Mouse (Mus musculus): ENCODE results near the gene Ypel2. TPM values are rescaled to one million over a fixed set of nuclear protein-coding genes. Genes with fewer than 3 reads are reported as not detected.
"Not testable (repeated sequence)": the region's sequence is repeated elsewhere in the genome, so short reads cannot be mapped to it uniquely, and the experiment has no call there.

Gene Ypel2
- total and polyA plus RNA-seq, 2 experiments from 2014 or later: 3.6 to 4.6 TPM

GRCm38 (mm10) chr11:87025351-87025750, 31.8 kb upstream of the Ypel2 start:
- TF ChIP-seq CTCF (IDR thresholded peaks at IDR 0.05; ENCODE audit: low read depth): no peak
- Histone ChIP-seq H3K4me3 (ENCODE audit: low read length) (no peak overlapping the region), H3K9me3 (ENCODE audit: low read length) (no peaks in the 10 kb centered on the region), H3K9ac (replicated peaks; ENCODE audit: low read length) (no peak overlapping the region), H3K36me3 (ENCODE audit: insufficient read depth, low read length) (no peaks in the 10 kb centered on the region), H3K4me2 (ENCODE audit: low read depth, low read length) (no peak overlapping the region), H3K4me1 (ENCODE audit: insufficient read depth, low read length) (no peaks in the 10 kb centered on the region), H3K27me3 (ENCODE audit: insufficient read depth, low read length) (no peaks in the 10 kb centered on the region), H3K27ac (no peak overlapping the region)
- WGBS: 84% methylated on average over 3 of the region's 3 CpGs
- DNase-seq (ENCODE audit: low spot score) (no peak), ATAC-seq (no peak)

GRCm38 (mm10) chr11:87023240-87023639, 29.7 kb upstream of the Ypel2 start:
- H3K4me3 ChIP-seq (ENCODE audit: low read length); ATAC-seq; H3K9me3 ChIP-seq (ENCODE audit: low read length); H3K27me3 ChIP-seq (ENCODE audit: insufficient read depth, low read length); H3K36me3 ChIP-seq (ENCODE audit: insufficient read depth, low read length); H3K4me1 ChIP-seq (ENCODE audit: insufficient read depth, low read length); H3K27ac ChIP-seq; DNase-seq (ENCODE audit: low spot score); H3K4me2 ChIP-seq (ENCODE audit: low read depth, low read length); H3K9ac ChIP-seq (replicated peaks; ENCODE audit: low read length): not testable (repeated sequence)
- WGBS: 73% methylated on average over 8 of the region's 8 CpGs

DNA sequence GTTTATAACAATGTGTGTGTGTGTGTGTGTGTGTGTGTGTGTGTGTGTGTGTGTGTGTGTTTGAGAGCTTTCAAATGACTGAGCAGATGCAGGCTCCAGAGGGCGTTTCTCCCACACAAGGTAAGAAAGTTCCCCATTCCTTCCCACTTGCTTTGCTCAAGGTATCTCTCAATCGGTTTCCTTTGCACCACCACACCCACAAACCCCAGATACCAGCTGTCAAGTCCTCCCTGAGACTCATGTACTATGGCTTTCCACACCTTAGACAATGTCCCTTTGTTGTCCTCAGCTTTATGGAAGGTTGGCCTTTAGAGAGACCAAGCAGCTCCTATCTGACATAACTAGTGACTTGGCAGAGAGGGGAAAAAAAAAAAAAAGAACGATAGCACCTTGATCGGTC, 29.3 kb upstream of the Ypel2 start:
- no peak for DNase-seq (ENCODE audit: low spot score)
- no peaks in the 10 kb centered on the region for H3K27me3 ChIP-seq (ENCODE audit: insufficient read depth, low read length)
- H3K27ac ChIP-seq: no peak overlapping the region
- 80% methylated on average over 4 of the region's 4 CpGs for WGBS
- no peaks in the 10 kb centered on the region for H3K36me3 ChIP-seq (ENCODE audit: insufficient read depth, low read length)
- no peak overlapping the region for H3K4me2 ChIP-seq (ENCODE audit: low read depth, low read length)
- no peaks in the 10 kb centered on the region for H3K4me1 ChIP-seq (ENCODE audit: insufficient read depth, low read length)
- no peaks in the 10 kb centered on the region for H3K9me3 ChIP-seq (ENCODE audit: low read length)
- no peak for TF ChIP-seq CTCF (IDR thresholded peaks at IDR 0.05; ENCODE audit: low read depth)
- H3K9ac ChIP-seq (replicated peaks; ENCODE audit: low read length): no peak overlapping the region
- no peak for ATAC-seq
- H3K4me3 ChIP-seq (ENCODE audit: low read length): no peak overlapping the region

DNA sequence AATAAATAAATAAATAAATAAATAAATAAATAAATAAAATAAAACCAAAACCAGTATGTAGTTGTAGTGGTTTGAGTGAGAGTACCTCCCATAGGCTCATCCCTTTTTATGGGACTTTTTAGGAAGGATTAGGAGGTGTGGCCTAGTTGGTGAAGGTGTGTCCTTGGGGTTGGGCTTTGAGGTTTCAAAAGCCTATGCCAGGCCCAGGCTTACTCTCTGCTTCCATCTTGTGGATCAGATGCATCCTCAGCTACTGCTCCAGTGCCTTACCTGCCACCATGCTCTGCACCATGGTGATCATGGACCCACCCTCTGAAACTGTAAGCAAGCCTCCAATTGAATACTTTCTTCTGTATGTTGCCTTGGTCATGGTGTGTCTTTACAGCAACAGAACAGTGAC, 28.0 kb upstream of the Ypel2 start:
- Histone ChIP-seq H3K9me3 (ENCODE audit: low read length) (no peaks in the 10 kb centered on the region), H3K27me3 (ENCODE audit: insufficient read depth, low read length) (no peaks in the 10 kb centered on the region), H3K4me2 (ENCODE audit: low read depth, low read length) (no peak overlapping the region), H3K4me1 (ENCODE audit: insufficient read depth, low read length) (no peaks in the 10 kb centered on the region), H3K36me3 (ENCODE audit: insufficient read depth, low read length) (no peaks in the 10 kb centered on the region), H3K4me3 (ENCODE audit: low read length) (no peak overlapping the region), H3K27ac (no peak overlapping the region), H3K9ac (replicated peaks; ENCODE audit: low read length) (no peak overlapping the region)
- DNase-seq (ENCODE audit: low spot score) (no peak), ATAC-seq (no peak)
- TF ChIP-seq CTCF (IDR thresholded peaks at IDR 0.05; ENCODE audit: low read depth): 0 out of 2 replicates have a peak, but pooled peaks have one; percentile 7

DNA sequence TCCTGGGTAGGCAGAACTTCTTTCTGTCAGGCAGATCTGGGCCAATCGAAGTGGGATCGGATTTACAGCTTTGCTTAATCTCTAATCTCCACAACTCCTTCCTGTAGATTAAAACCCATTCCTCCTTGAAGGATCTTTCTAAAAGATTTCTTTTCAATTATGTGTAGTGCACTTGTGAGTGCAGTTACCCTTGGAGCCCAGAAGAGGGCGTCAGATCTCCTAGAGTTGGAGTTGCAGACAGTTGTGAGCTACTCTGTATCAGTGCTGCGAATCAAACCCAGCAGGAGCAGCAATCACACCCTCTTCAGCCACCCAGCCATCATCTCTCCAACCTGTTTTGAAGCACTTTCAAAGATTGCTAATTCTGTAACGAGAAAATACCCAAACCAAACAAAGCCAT, 26.9 kb upstream of the Ypel2 start:
- H3K4me2 ChIP-seq (ENCODE audit: low read depth, low read length): no peak overlapping the region
- no peaks in the 10 kb centered on the region for H3K36me3 ChIP-seq (ENCODE audit: insufficient read depth, low read length)
- TF ChIP-seq CTCF (IDR thresholded peaks at IDR 0.05; ENCODE audit: low read depth): no peak
- WGBS: 82% methylated on average over 5 of the region's 5 CpGs
- H3K27ac ChIP-seq: no peak overlapping the region
- no peaks in the 10 kb centered on the region for H3K4me1 ChIP-seq (ENCODE audit: insufficient read depth, low read length)
- no peak overlapping the region for H3K9ac ChIP-seq (replicated peaks; ENCODE audit: low read length)
- H3K4me3 ChIP-seq (ENCODE audit: low read length): no peak overlapping the region
- H3K9me3 ChIP-seq (ENCODE audit: low read length): no peaks in the 10 kb centered on the region
- ATAC-seq (no peak), DNase-seq (ENCODE audit: low spot score) (no peak)
- H3K27me3 ChIP-seq (ENCODE audit: insufficient read depth, low read length): no peaks in the 10 kb centered on the region

DNA sequence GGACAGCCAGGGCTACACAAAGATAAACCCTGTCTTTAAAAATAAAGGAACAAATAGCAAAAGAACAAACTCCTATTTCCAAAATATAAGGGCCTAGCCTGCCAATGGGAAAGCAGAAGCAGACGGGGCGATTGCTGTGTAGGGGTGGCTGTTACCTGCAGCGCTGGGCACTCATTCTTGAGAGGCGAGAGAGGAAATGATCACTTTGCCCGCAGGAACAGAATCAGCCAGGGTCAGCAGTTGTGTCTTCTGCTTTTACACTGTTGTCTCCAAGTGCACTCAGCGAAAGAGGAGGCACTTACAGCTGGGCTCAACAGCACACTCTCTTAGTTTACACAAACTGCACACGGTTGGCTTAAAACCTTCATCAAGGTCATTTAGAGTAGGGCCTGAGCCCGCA, 25.9 kb upstream of the Ypel2 start:
- DNase-seq (ENCODE audit: low spot score): no peak
- Histone ChIP-seq H3K4me2 (ENCODE audit: low read depth, low read length) (no peak overlapping the region), H3K27ac (no peak overlapping the region), H3K9me3 (ENCODE audit: low read length) (no peaks in the 10 kb centered on the region), H3K9ac (replicated peaks; ENCODE audit: low read length) (no peak overlapping the region), H3K4me1 (ENCODE audit: insufficient read depth, low read length) (no peaks in the 10 kb centered on the region), H3K27me3 (ENCODE audit: insufficient read depth, low read length) (no peaks in the 10 kb centered on the region), H3K4me3 (ENCODE audit: low read length) (no peak overlapping the region), H3K36me3 (ENCODE audit: insufficient read depth, low read length) (no peaks in the 10 kb centered on the region)
- 88% methylated on average over 8 of the region's 8 CpGs for WGBS
- no peak for ATAC-seq
- TF ChIP-seq CTCF (IDR thresholded peaks at IDR 0.05; ENCODE audit: low read depth): no peak

DNA sequence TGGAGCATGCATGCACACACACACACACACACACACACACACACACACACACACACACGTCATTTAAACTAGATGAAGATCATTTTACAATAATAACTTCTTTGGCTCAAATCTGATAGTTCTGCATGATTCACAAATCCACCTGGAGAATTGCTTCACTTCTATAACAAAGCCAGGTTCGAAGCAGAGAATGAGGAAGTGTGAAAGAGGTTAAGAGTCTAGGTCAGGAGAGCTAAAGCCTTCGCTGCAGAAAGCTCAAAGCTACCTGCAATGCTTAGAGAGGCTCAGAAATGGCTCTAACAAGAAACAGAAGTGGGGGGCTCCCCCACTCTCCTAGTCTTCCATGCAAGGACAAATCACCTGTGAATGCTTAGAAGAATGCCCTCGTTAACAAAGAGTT, 24.6 kb upstream of the Ypel2 start:
- ATAC-seq: no peak
- WGBS: 79% methylated on average over 4 of the region's 4 CpGs

More for the DNA sequence above, 24.6 kb upstream of the Ypel2 start:
- no peak overlapping the region for H3K27ac ChIP-seq
- DNase-seq (ENCODE audit: low spot score): no peak
- H3K9ac ChIP-seq (replicated peaks; ENCODE audit: low read length): no peak overlapping the region
- no peak overlapping the region for H3K4me3 ChIP-seq (ENCODE audit: low read length)
- no peaks in the 10 kb centered on the region for H3K36me3 ChIP-seq (ENCODE audit: insufficient read depth, low read length)
- no peak overlapping the region for H3K4me2 ChIP-seq (ENCODE audit: low read depth, low read length)
- H3K9me3 ChIP-seq (ENCODE audit: low read length): no peaks in the 10 kb centered on the region
- H3K4me1 ChIP-seq (ENCODE audit: insufficient read depth, low read length): no peaks in the 10 kb centered on the region
- no peaks in the 10 kb centered on the region for H3K27me3 ChIP-seq (ENCODE audit: insufficient read depth, low read length)
- no peak for TF ChIP-seq CTCF (IDR thresholded peaks at IDR 0.05; ENCODE audit: low read depth)

Measured in hindbrain, postnatal 0 days (tissue).